Mouse (Mus musculus): ENCODE measurements around the gene Fam24b. TPM values are rescaled to one million over a fixed set of nuclear protein-coding genes. Genes with fewer than 3 reads are reported as not detected.

The Fam24b gene
- total RNA-seq, 2 experiments from 2014 or later, result not detected

- intact Hi-C loops (cut with DNase I), result no loop called here
- DNase-seq (ENCODE audit: low spot score in 2 of 2), result no peak
Observed at GRCm38 (mm10) chr7:131303340-131303739, 26.0 kb downstream of the Fam24b start.

- no peak for DNase-seq (ENCODE audit: low spot score in 2 of 2)
- intact Hi-C loops (cut with DNase I), result no loop called here
Observed at GRCm38 (mm10) chr7:131297151-131297550, 32.2 kb downstream of the Fam24b start.

Other genes starting within 250 kb of the Fam24b start
- not detected for gene 4933402N03Rik, start 183.2 kb downstream of the Fam24b start, total RNA-seq (2021)
- not detected for gene 5430419D17Rik, start 155.1 kb downstream of the Fam24b start, total RNA-seq (2021)
- under 1 TPM; 0.17 to 0.18 TPM for gene Cuzd1, start 7.2 kb downstream of the Fam24b start, total RNA-seq (2021)
- gene Fam24a, start 4.3 kb upstream of the Fam24b start, total RNA-seq (2021), result not detected
- gene 2310057M21Rik, start 33.2 kb upstream of the Fam24b start, total RNA-seq (2021), result 10 to 100 TPM; 29.6 to 31.2 TPM
- gene Pstk, start 41.6 kb upstream of the Fam24b start, total RNA-seq (2021), result 10 to 100 TPM; 52.9 to 61.8 TPM
- 10 to 100 TPM; 42.5 to 51.8 TPM for gene Ikzf5, start 81.0 kb upstream of the Fam24b start, total RNA-seq (2021)
- 10 to 100 TPM; 76.2 to 80.4 TPM for gene Acadsb, start 81.1 kb upstream of the Fam24b start, total RNA-seq (2021)
- not detected for gene Hmx3, start 213.4 kb upstream of the Fam24b start, total RNA-seq (2021)
- gene Hmx2, start 219.3 kb upstream of the Fam24b start, total RNA-seq (2021), result not detected
- 10 to 100 TPM; 57.1 to 64.4 TPM for gene Bub3, start 230.7 kb upstream of the Fam24b start, total RNA-seq (2021)